Mouse (Mus musculus) olfactory bulb, adult 2 months (tissue): ENCODE results near the gene Ptpn4. TPM values are rescaled to one million over a fixed set of nuclear protein-coding genes. Genes with fewer than 3 reads are reported as not detected.

Source experiments
- H3K27ac ChIP-seq: fragments of 200-500 bp; 2 replicates; pipeline ENCODE4 v1.5.1; 2012; ENCODE audit warnings: low read depth, low read length; ENCODE audit not compliant: insufficient read depth
- H3K4me1 ChIP-seq: fragments of 200-500 bp; 2 replicates; pipeline ENCODE4 v1.6.1; 2012; ENCODE audit warnings: low read length; ENCODE audit not compliant: control insufficient read depth, insufficient read depth
- H3K4me3 ChIP-seq: fragments of 200-500 bp; 2 replicates; pipeline ENCODE4 v1.5.1; 2012; ENCODE audit warnings: mild to moderate bottlenecking, low read depth, low read length, moderate library complexity; ENCODE audit not compliant: insufficient read depth
- CTCF ChIP-seq: fragments of 200-500 bp; IDR thresholded peaks from 2 replicates; pipeline ENCODE4 v1.5.1; 2012; ENCODE audit warnings: low read depth, mild to moderate bottlenecking, low read length, moderate library complexity; ENCODE audit not compliant: insufficient read depth
- POLR2A ChIP-seq: fragments of 200-500 bp; IDR thresholded peaks from 2 replicates; pipeline ENCODE4 v1.6.1; 2012; ENCODE audit warnings: mild to moderate bottlenecking, low read depth, low read length, moderate library complexity; ENCODE audit not compliant: insufficient read depth
- WGBS: fragments of 180-500 bp; shearing (Covaris S2); methylation state at CpG from one replicate; pipeline ENCODE4 v1.1.7; 2018; 5-methylcytosine and 5-hydroxymethylcytosine counted together
- polyA plus RNA-seq: library from polyadenylated mRNA; stranded (reverse); fragments of >200 nt; gene quantifications from 2 replicates; pipeline ENCODE4 v1.2.4, GENCODE M21; 2012; ENCODE audit warnings: low replicate concordance; ENCODE audit not compliant: missing spikeins, insufficient read depth, insufficient read length

The Ptpn4 gene
- polyA plus RNA-seq, 1 experiment, result 271 TPM

DNA sequence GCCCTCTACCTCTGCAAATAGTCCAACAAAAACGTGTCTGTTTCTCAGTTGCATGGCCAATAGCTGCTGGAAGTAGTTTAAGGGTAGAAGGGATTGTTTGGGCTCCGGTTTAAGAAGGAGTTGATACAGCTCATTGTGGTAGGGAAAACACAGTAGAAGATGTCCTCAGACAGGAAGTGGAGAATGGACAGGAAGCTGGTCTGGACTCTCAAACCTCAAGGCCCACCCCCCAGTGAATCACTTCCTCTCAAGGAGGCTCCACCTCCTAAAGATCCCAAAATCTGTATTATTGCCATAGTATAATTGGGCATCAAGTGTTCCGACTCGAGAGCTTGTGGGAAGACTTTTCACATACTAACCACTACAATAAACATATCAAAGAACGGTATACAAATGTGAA, 22.2 kb upstream of the Ptpn4 start:
- Histone ChIP-seq H3K4me1 (peaks cover 6% of the 10 kb centered on the region), H3K27ac (no peak overlapping the region), H3K4me3 (no peak overlapping the region)
- TF ChIP-seq CTCF (no peak), POLR2A (no peak)
- WGBS, result 86% methylated on average over 5 of the region's 5 CpGs

DNA sequence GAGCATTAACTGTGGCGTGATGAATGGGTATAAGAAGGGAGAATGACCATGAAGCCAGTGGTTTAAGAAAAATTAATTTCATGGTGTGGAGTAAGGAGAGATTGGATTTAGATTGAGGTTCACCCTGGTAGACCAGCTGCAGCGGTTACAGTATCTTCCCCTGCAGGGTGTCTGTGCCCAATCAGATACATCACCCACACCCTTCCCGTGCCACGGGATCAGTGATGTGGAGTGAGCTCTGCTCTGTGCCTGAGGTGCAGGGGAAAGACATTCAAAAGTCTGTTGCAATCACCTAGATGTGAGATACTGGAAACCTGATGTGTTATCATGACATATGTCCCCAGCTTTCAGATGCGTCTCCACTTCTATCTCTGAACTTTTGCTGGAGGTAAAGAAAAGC, 15.6 kb upstream of the Ptpn4 start:
- no peaks in the 10 kb centered on the region for H3K4me1 ChIP-seq
- WGBS, result 94% methylated on average over 5 of the region's 5 CpGs
- no peak overlapping the region for H3K4me3 ChIP-seq
- TF ChIP-seq CTCF (no peak), POLR2A (no peak)
- no peak overlapping the region for H3K27ac ChIP-seq

DNA sequence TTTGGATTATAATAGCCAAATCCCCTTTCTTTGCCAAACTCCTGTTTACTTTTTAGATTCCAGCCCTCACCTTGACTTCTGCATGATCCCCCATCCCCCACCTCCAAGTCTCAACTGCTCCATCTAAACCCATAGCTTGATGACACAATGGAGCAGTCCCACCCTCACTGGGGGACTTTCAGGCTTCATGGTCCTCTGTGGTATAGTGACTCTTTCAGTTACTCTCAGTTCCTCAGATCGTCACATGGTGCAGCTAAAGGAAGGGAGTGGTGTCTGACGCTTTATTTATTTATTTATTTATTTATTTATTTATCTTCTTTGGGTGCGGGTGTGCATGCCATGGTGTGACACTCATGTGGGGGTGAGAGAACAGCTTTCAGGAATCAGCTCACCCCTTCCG, 14.9 kb upstream of the Ptpn4 start:
- TF ChIP-seq CTCF, result no peak
- no peak for TF ChIP-seq POLR2A
- no peaks in the 10 kb centered on the region for H3K4me1 ChIP-seq
- no peak overlapping the region for H3K27ac ChIP-seq
- H3K4me3 ChIP-seq, result no peak overlapping the region
- 93% methylated on average over 4 of the region's 4 CpGs for WGBS

DNA sequence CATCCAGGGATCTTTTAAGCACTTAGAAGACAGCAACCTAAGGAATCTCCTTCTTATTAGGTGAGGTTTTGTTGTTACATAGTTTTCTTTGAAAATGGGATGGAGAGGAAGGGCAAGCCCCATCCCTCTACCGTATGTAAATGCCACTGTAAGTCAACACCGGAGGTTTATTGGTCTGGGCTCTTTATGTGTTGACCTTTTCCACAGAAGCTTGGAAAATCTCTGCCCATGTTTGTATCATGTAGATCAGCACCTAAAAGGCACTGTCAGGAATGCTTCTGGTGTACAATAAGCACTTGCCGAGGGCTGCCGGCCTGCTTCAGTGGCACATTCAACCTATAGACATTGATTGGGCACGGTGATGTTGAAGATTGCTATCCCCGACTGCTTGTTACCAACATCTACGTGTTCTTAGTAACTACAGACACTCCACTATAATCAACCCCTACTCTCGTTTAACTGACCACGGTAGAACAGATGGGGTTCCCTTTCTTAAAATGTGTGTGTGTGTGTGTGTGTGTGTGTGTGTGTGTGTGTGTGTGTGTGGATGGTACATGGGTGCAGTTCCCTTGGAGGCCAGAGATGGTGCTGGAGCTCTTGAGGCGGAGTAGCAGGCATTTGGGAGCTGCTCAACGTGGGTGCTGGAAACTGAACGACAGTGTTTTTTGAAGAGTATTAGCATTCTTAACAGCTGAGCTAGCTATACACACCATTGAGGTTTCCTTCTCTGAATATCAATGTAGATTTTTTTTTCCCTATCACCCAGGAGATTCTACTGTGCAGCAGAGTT, 11.9 kb upstream of the Ptpn4 start:
- Histone ChIP-seq H3K27ac (no peak overlapping the region), H3K4me1 (no peaks in the 10 kb centered on the region), H3K4me3 (no peak overlapping the region)
- 93% methylated on average over 12 of the region's 12 CpGs for WGBS
- no peak for TF ChIP-seq CTCF
- TF ChIP-seq POLR2A, result no peak

DNA sequence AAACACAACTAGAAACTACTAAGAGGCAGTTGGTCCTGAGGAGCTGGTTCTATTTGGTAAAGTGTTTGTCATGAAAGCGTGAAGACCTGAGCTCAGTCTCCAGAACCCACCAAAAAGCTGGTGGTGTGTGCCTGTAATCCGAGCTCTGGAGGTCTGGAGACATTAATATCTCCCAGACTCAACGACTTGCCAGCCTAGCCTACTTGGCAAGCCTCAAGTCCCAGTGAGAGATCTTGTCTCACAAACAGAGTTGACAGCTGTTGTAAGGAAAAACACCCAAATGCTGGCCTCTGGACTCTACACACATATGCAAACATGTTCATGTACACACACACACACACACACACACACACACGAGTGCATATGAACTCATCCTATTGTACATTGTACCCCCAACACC, 7.9 kb upstream of the Ptpn4 start:
- 76% methylated on average over 4 of the region's 4 CpGs for WGBS
- TF ChIP-seq POLR2A (no peak), CTCF (no peak)
- no peak overlapping the region for H3K4me3 ChIP-seq
- no peak overlapping the region for H3K27ac ChIP-seq
- H3K4me1 ChIP-seq, result no peaks in the 10 kb centered on the region

DNA sequence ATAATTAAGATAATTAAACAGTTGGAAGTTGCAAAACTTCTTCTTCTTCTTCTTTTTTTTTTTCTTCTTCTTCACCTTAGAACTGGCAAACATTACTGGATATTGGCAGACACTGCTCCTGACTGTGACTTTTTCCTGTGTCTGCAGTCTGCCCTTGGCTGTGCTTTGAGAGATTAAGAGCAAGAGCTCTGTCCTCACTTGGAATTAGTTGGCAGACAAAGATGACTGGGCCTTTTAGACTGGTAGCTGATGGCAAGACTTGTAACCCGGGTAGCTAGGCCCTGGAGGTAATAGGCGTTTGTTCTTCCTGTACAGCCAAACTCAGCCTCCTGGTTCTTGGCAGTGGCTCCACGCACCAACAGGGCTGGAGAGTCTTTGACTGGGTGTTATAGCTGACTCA, 5.7 kb upstream of the Ptpn4 start:
- H3K4me3 ChIP-seq, result no peak overlapping the region
- 68% methylated on average over 3 of the region's 3 CpGs for WGBS
- TF ChIP-seq POLR2A, result no peak
- H3K4me1 ChIP-seq, result no peaks in the 10 kb centered on the region
- no peak overlapping the region for H3K27ac ChIP-seq

DNA sequence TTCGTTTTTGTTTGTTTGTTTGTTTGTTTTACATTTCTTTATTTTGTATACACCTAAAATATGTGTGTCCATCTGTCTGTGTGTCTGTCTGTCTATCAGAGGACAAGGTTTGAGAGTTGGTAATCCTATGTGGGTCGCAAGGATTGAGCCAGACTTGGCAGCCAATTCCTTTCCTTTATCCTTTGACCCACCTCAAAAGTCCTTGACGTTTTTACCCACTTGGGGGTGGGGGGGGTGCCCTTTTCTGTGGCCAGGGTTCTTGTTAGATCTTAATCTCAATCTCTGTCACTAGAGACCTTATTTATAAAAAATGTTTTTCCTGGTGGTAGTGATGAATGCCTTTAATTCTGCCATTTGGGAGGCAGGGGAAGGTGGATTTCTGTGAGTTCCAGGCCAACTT, 828 bp upstream of the Ptpn4 start:
- Histone ChIP-seq H3K4me1 (no peaks in the 10 kb centered on the region; the same call in 1 of the 2 replicates), H3K27ac (no peak overlapping the region), H3K4me3 (no peak overlapping the region)
- WGBS, result 41% methylated on average over 3 of the region's 3 CpGs
- no peak for TF ChIP-seq POLR2A
- TF ChIP-seq CTCF, result no peak

DNA sequence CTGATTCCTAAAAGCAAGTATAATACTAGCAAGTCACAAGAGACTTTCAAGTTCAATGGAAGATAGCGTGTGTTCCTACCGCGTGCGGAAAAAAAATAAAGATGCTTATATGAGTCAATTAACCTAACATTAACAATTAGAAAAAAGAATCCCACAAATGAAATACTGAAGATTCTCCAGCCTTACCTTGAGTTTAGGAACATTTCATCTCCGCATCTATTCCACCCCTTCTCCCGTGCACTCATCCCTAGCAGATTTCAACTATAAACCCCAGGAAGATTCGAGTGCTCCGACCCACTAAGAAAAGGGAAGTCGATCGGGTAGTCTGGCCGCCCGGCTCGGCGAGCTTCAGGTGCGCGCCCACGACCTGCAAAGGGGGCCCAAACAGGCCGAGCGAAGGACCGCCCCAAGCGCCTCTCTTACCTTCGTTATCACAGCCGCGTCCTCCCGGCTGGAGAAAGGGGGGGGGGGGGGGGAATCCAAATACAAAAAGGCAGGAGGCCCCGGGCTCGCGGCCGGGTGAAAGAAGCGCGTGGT, 866 bp downstream of the Ptpn4 start:
- WGBS, result under 1% methylated on average over 30 of the region's 31 CpGs
- Histone ChIP-seq H3K4me3 (peak overlapping the region; percentile 89), H3K27ac (peak overlapping the region; percentile 74; the same call in 1 of the 2 replicates), H3K4me1 (no peaks in the 10 kb centered on the region; the same call in 1 of the 2 replicates)
- TF ChIP-seq POLR2A (no peak), CTCF (no peak)

DNA sequence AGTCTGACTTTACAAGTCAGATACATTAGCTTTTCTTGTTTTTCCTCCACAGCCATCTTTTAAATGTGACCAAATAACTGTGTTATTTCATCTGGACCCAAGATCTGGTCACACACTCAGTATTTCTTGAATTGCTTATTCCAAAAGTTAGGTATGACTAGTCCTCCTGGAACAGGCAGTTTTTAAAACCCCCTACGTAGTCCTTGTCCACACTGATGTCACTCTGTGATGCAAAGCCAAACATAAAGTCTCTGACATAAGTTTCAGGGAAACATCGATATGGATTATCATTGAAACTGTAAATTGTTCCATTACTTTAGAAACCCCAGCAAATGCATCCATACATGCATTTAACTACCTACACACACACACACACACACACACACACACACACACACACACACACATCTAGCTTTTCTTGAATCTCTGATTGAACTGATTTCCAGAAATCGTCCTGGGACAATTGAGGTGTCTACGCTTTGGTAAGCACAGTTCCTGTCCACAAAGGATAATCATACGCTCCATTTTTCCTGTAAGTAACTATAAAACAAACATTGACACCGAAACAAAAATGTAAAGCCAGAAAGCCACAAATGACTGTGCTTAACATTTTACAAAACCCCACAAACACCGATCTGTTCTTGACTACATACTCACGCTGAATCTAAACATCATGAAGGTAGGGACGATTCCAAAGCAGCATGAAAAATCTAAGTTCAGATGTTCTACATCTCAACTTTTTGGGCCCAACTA, 1.5 kb downstream of the Ptpn4 start:
- H3K27ac ChIP-seq, result no peak overlapping the region
- 5% methylated on average over 9 of the region's 9 CpGs for WGBS
- TF ChIP-seq CTCF (no peak), POLR2A (no peak)

More for the DNA sequence above, 1.5 kb downstream of the Ptpn4 start:
- no peaks in the 10 kb centered on the region; the same call in 1 of the 2 replicates for H3K4me1 ChIP-seq
- no peak overlapping the region for H3K4me3 ChIP-seq
